Mouse (Mus musculus) ES-Bruce4 (cell line): ENCODE measurements at regions not wholly inside any gene's neighbourhood (a gene's known extent, or its start where the extent isn't known, plus 50 kb on each side); places are given as distances from the start of the nearest gene placed in this dataset.

ENCODE experiments used
- H3K27ac ChIP-seq: 2 replicates; pipeline ENCODE4 v1.5.1; 2012; ENCODE audit warnings: low read length, inconsistent platforms; ENCODE audit not compliant: insufficient read depth
- H3K27me3 ChIP-seq: 2 replicates; pipeline ENCODE4 v1.6.1; 2012; ENCODE audit warnings: mild to moderate bottlenecking, low read length, inconsistent platforms; ENCODE audit not compliant: control insufficient read depth, poor library complexity, insufficient read depth, severe bottlenecking
- H3K36me3 ChIP-seq: 2 replicates; pipeline ENCODE4 v1.6.1; 2012; ENCODE audit warnings: inconsistent platforms, mild to moderate bottlenecking, low read length, moderate library complexity; ENCODE audit not compliant: control insufficient read depth, poor library complexity, insufficient read depth, severe bottlenecking
- H3K4me1 ChIP-seq: one replicate; pipeline ENCODE4 v1.8.1; 2011; ENCODE audit warnings: low read length; ENCODE audit not compliant: control insufficient read depth, insufficient read depth
- H3K4me3 ChIP-seq: 2 replicates; pipeline ENCODE4 v1.5.1; 2011; ENCODE audit warnings: low read depth, mild to moderate bottlenecking, low read length
- H3K9ac ChIP-seq: 2 replicates; pipeline ENCODE4 v1.6.1; 2012; ENCODE audit warnings: low read depth, mild to moderate bottlenecking, inconsistent platforms; ENCODE audit not compliant: poor library complexity, severe bottlenecking
- H3K9me3 ChIP-seq: replicated peaks from 2 replicates; pipeline ENCODE4 v1.6.1; 2012; ENCODE audit warnings: mild to moderate bottlenecking, low read length, inconsistent platforms; ENCODE audit not compliant: control insufficient read depth, poor library complexity, insufficient read depth, severe bottlenecking
- CTCF ChIP-seq: IDR thresholded peaks from one replicate; pipeline ENCODE4 v1.8.1; 2011; ENCODE audit warnings: low read depth, low read length
- EP300 ChIP-seq: IDR thresholded peaks from 2 replicates; pipeline ENCODE4 v1.6.1; 2011; ENCODE audit warnings: low read depth, low read length; ENCODE audit not compliant: insufficient read depth
- POLR2A ChIP-seq: IDR thresholded peaks from one replicate; pipeline ENCODE4 v1.8.1; 2011; ENCODE audit warnings: low read length; ENCODE audit not compliant: insufficient read depth

- no peak for TF ChIP-seq CTCF
- TF ChIP-seq EP300 = no peak
- no peak for TF ChIP-seq POLR2A
- H3K4me1 ChIP-seq = no peaks in the 10 kb centered on the region
- H3K9me3 ChIP-seq = no peaks in the 10 kb centered on the region
- no peaks in the 10 kb centered on the region for H3K27me3 ChIP-seq
- H3K36me3 ChIP-seq = no peaks in the 10 kb centered on the region
- H3K9ac ChIP-seq = no peak overlapping the region
- no peak overlapping the region for H3K27ac ChIP-seq
- H3K4me3 ChIP-seq = no peak overlapping the region
Observed at GRCm38 (mm10) chr7:40672348-40672747, 225.8 kb upstream of the Vstm2b start.

- Histone ChIP-seq H3K27ac (no peak overlapping the region), H3K9me3 (no peaks in the 10 kb centered on the region), H3K36me3 (no peaks in the 10 kb centered on the region), H3K4me1 (no peaks in the 10 kb centered on the region), H3K27me3 (no peaks in the 10 kb centered on the region), H3K9ac (no peak overlapping the region), H3K4me3 (no peak overlapping the region)
- TF ChIP-seq CTCF (no peak), EP300 (no peak), POLR2A (no peak)
Observed at GRCm38 (mm10) chr7:40674397-40674796, 223.7 kb upstream of the Vstm2b start.

GRCm38 (mm10) chr7:40677601-40678000 lies 220.5 kb upstream of the Vstm2b start:
- no peak for TF ChIP-seq POLR2A
- no peak for TF ChIP-seq CTCF
- no peak for TF ChIP-seq EP300

GRCm38 (mm10) chr7:40680567-40680966 lies 217.6 kb upstream of the Vstm2b start:
- H3K36me3 ChIP-seq = no peaks in the 10 kb centered on the region
- no peaks in the 10 kb centered on the region for H3K9me3 ChIP-seq
- no peak overlapping the region for H3K27ac ChIP-seq
- H3K4me1 ChIP-seq = no peaks in the 10 kb centered on the region
- H3K27me3 ChIP-seq = no peaks in the 10 kb centered on the region
- no peak overlapping the region for H3K9ac ChIP-seq
- no peak for TF ChIP-seq EP300
- TF ChIP-seq POLR2A = no peak
- no peak for TF ChIP-seq CTCF
- no peak overlapping the region for H3K4me3 ChIP-seq

More at GRCm38 (mm10) chr7:40677601-40678000, 220.5 kb upstream of the Vstm2b start:
- no peaks in the 10 kb centered on the region for H3K27me3 ChIP-seq
- H3K27ac ChIP-seq = no peak overlapping the region
- H3K9ac ChIP-seq = no peak overlapping the region
- no peaks in the 10 kb centered on the region for H3K36me3 ChIP-seq
- H3K9me3 ChIP-seq = no peaks in the 10 kb centered on the region
- no peak overlapping the region for H3K4me3 ChIP-seq
- no peaks in the 10 kb centered on the region for H3K4me1 ChIP-seq

- H3K9ac ChIP-seq = no peak overlapping the region
- H3K36me3 ChIP-seq = no peaks in the 10 kb centered on the region
- H3K27me3 ChIP-seq = no peaks in the 10 kb centered on the region
- TF ChIP-seq CTCF (no peak), EP300 (no peak), POLR2A (no peak)
- H3K27ac ChIP-seq = no peak overlapping the region
- H3K4me3 ChIP-seq = no peak overlapping the region
- no peaks in the 10 kb centered on the region for H3K9me3 ChIP-seq
- no peaks in the 10 kb centered on the region for H3K4me1 ChIP-seq
Observed at GRCm38 (mm10) chr7:40680993-40681392, 217.1 kb upstream of the Vstm2b start.

GRCm38 (mm10) chr7:40683176-40683575 lies 215.0 kb upstream of the Vstm2b start:
- Histone ChIP-seq H3K9me3 (peaks cover 3% of the 10 kb centered on the region; the same call in 1 of the 2 replicates), H3K9ac (no peak overlapping the region), H3K4me3 (no peak overlapping the region), H3K36me3 (no peaks in the 10 kb centered on the region), H3K4me1 (no peaks in the 10 kb centered on the region), H3K27ac (no peak overlapping the region), H3K27me3 (no peaks in the 10 kb centered on the region)
- TF ChIP-seq CTCF (no peak), EP300 (no peak), POLR2A (no peak)
